Mouse (Mus musculus): Measurements from ENCODE around the gene 4933425L06Rik. TPM values are rescaled to one million over a fixed set of nuclear protein-coding genes. Genes with fewer than 3 reads are reported as not detected.

The 4933425L06Rik gene
- total RNA-seq (2014; rRNA removed) (not detected in 2 replicates), polyA plus RNA-seq (2012; rRNA removed) (not detected in 2 replicates)

GRCm38 (mm10) chr13:105081862-105082261 is at the start of gene 4933425L06Rik:
Gene 4933425L06Rik, plus strand, starts transcription at chr13:105082122.
- Histone ChIP-seq H3K27ac (replicated peaks; ENCODE audit: insufficient read depth, low read depth, low read length) (no peak within 1 kb of the TSS), H3K4me1 (ENCODE audit: control insufficient read depth, insufficient read depth, low read length) (no peaks in the 10 kb centered on the region), H3K4me3 (ENCODE audit: insufficient read depth, low read depth, low read length) (no peak within 1 kb of the TSS), H3K27me3 (ENCODE audit: control insufficient read depth, insufficient read depth, low read length) (no peaks in the 10 kb centered on the region), H3K9ac (ENCODE audit: low read depth, low read length) (no peak within 1 kb of the TSS), H3K36me3 (ENCODE audit: control insufficient read depth, insufficient read depth, low read length) (no peaks in the 10 kb centered on the region), H3K79me2 (ENCODE audit: control insufficient read depth, insufficient read depth, low read length) (no peaks in the 10 kb centered on the region)
- WGBS: 93% methylated on average over 10 of the region's 10 CpGs
- no peak for DNase-seq (ENCODE audit: extremely low read depth, low read depth, low spot score)
- TF ChIP-seq POLR2A (IDR thresholded peaks at IDR 0.05; ENCODE audit: extremely low read depth, insufficient read depth, low read length) (no peak), CTCF (IDR thresholded peaks at IDR 0.05; ENCODE audit: low read depth, low read length) (no peak)

- WGBS: 83% methylated on average over 12 of the region's 12 CpGs
These were observed 44.1 kb upstream of the 4933425L06Rik start for GRCm38 (mm10) chr13:105037816-105038215.

GRCm38 (mm10) chr13:105038334-105038733 is 43.6 kb upstream of the 4933425L06Rik start:
- whole genome bisulfite sequencing: 71% methylated on average over 5 of the region's 5 CpGs
- Histone ChIP-seq H3K4me3 (ENCODE audit: insufficient read depth, low read depth, low read length) (no peak overlapping the region), H3K27me3 (ENCODE audit: control insufficient read depth, insufficient read depth, low read length) (no peaks in the 10 kb centered on the region), H3K9ac (ENCODE audit: low read depth, low read length) (no peak overlapping the region), H3K79me2 (ENCODE audit: control insufficient read depth, insufficient read depth, low read length) (no peaks in the 10 kb centered on the region), H3K36me3 (ENCODE audit: control insufficient read depth, insufficient read depth, low read length) (no peaks in the 10 kb centered on the region), H3K4me1 (ENCODE audit: control insufficient read depth, insufficient read depth, low read length) (no peaks in the 10 kb centered on the region), H3K27ac (replicated peaks; ENCODE audit: insufficient read depth, low read depth, low read length) (no peak overlapping the region)
- TF ChIP-seq POLR2A (IDR thresholded peaks at IDR 0.05; ENCODE audit: extremely low read depth, insufficient read depth, low read length): no peak
- TF ChIP-seq CTCF (IDR thresholded peaks at IDR 0.05; ENCODE audit: low read depth, low read length): no peak
- DNase-seq (ENCODE audit: extremely low read depth, low read depth, low spot score): no peak

More at GRCm38 (mm10) chr13:105037816-105038215, 44.1 kb upstream of the 4933425L06Rik start:
- H3K4me1 ChIP-seq (ENCODE audit: control insufficient read depth, insufficient read depth, low read length): no peaks in the 10 kb centered on the region
- no peak for DNase-seq (ENCODE audit: extremely low read depth, low read depth, low spot score)
- no peak overlapping the region for H3K4me3 ChIP-seq (ENCODE audit: insufficient read depth, low read depth, low read length)
- no peak for TF ChIP-seq POLR2A (IDR thresholded peaks at IDR 0.05; ENCODE audit: extremely low read depth, insufficient read depth, low read length)
- H3K27ac ChIP-seq (replicated peaks; ENCODE audit: insufficient read depth, low read depth, low read length): no peak overlapping the region
- no peak overlapping the region for H3K9ac ChIP-seq (ENCODE audit: low read depth, low read length)
- no peaks in the 10 kb centered on the region for H3K79me2 ChIP-seq (ENCODE audit: control insufficient read depth, insufficient read depth, low read length)
- H3K27me3 ChIP-seq (ENCODE audit: control insufficient read depth, insufficient read depth, low read length): no peaks in the 10 kb centered on the region
- H3K36me3 ChIP-seq (ENCODE audit: control insufficient read depth, insufficient read depth, low read length): no peaks in the 10 kb centered on the region

GRCm38 (mm10) chr13:105043882-105044281 is 38.0 kb upstream of the 4933425L06Rik start:
- Histone ChIP-seq H3K36me3 (ENCODE audit: control insufficient read depth, insufficient read depth, low read length) (no peaks in the 10 kb centered on the region), H3K27me3 (ENCODE audit: control insufficient read depth, insufficient read depth, low read length) (0 out of 2 replicates have a peak, but pooled peaks cover 2% of the 10 kb centered on the region), H3K9ac (ENCODE audit: low read depth, low read length) (no peak overlapping the region), H3K4me3 (ENCODE audit: insufficient read depth, low read depth, low read length) (no peak overlapping the region), H3K27ac (replicated peaks; ENCODE audit: insufficient read depth, low read depth, low read length) (no peak overlapping the region), H3K79me2 (ENCODE audit: control insufficient read depth, insufficient read depth, low read length) (no peaks in the 10 kb centered on the region), H3K4me1 (ENCODE audit: control insufficient read depth, insufficient read depth, low read length) (peaks cover 2% of the 10 kb centered on the region; the same call in 1 of the 2 replicates)
- no peak for DNase-seq (ENCODE audit: extremely low read depth, low read depth, low spot score)
- TF ChIP-seq POLR2A (IDR thresholded peaks at IDR 0.05; ENCODE audit: extremely low read depth, insufficient read depth, low read length) (no peak), CTCF (IDR thresholded peaks at IDR 0.05; ENCODE audit: low read depth, low read length) (no peak)
- WGBS: 60% methylated on average over 3 of the region's 3 CpGs

- H3K4me3 ChIP-seq (ENCODE audit: insufficient read depth, low read depth, low read length): peak overlapping the region; percentile 1; the same call in 1 of the 2 replicates
- H3K79me2 ChIP-seq (ENCODE audit: control insufficient read depth, insufficient read depth, low read length): no peaks in the 10 kb centered on the region
- H3K27ac ChIP-seq (replicated peaks; ENCODE audit: insufficient read depth, low read depth, low read length): no peak overlapping the region
- 0 out of 2 replicates have a peak, but pooled peaks cover 2% of the 10 kb centered on the region for H3K27me3 ChIP-seq (ENCODE audit: control insufficient read depth, insufficient read depth, low read length)
- DNase-seq (ENCODE audit: extremely low read depth, low read depth, low spot score): no peak
- no peaks in the 10 kb centered on the region for H3K36me3 ChIP-seq (ENCODE audit: control insufficient read depth, insufficient read depth, low read length)
- peaks cover 2% of the 10 kb centered on the region; the same call in 1 of the 2 replicates for H3K4me1 ChIP-seq (ENCODE audit: control insufficient read depth, insufficient read depth, low read length)
- TF ChIP-seq CTCF (IDR thresholded peaks at IDR 0.05; ENCODE audit: low read depth, low read length) (no peak), POLR2A (IDR thresholded peaks at IDR 0.05; ENCODE audit: extremely low read depth, insufficient read depth, low read length) (no peak)
- WGBS: 58% methylated on average over 9 of the region's 9 CpGs
- H3K9ac ChIP-seq (ENCODE audit: low read depth, low read length): no peak overlapping the region
These were observed 34.5 kb upstream of the 4933425L06Rik start for GRCm38 (mm10) chr13:105047377-105047776.

GRCm38 (mm10) chr13:105048662-105049061 is 33.3 kb upstream of the 4933425L06Rik start:
- Histone ChIP-seq H3K4me3 (ENCODE audit: insufficient read depth, low read depth, low read length) (no peak overlapping the region), H3K27ac (replicated peaks; ENCODE audit: insufficient read depth, low read depth, low read length) (no peak overlapping the region), H3K9ac (ENCODE audit: low read depth, low read length) (no peak overlapping the region), H3K27me3 (ENCODE audit: control insufficient read depth, insufficient read depth, low read length) (peaks cover 6% of the 10 kb centered on the region; the same call in 1 of the 2 replicates), H3K4me1 (ENCODE audit: control insufficient read depth, insufficient read depth, low read length) (peaks cover 2% of the 10 kb centered on the region; the same call in 1 of the 2 replicates), H3K79me2 (ENCODE audit: control insufficient read depth, insufficient read depth, low read length) (no peaks in the 10 kb centered on the region), H3K36me3 (ENCODE audit: control insufficient read depth, insufficient read depth, low read length) (no peaks in the 10 kb centered on the region)
- DNase-seq (ENCODE audit: extremely low read depth, low read depth, low spot score): no peak
- TF ChIP-seq CTCF (IDR thresholded peaks at IDR 0.05; ENCODE audit: low read depth, low read length) (peak; percentile 10; the same call in 1 of the 2 replicates), POLR2A (IDR thresholded peaks at IDR 0.05; ENCODE audit: extremely low read depth, insufficient read depth, low read length) (no peak)
- 64% methylated on average over 8 of the region's 8 CpGs for WGBS

Data from liver, adult 2 months (tissue).